Mouse (Mus musculus): ENCODE data around the gene Dydc2.
"Not testable (repeated sequence)": the region's sequence is repeated elsewhere in the genome, so short reads cannot be mapped to it uniquely, and the experiment has no call there.

Gene Dydc2

GRCm38 (mm10) chr14:41069108-41069507, at the start of gene Dydc2:
Gene Dydc2 (minus strand): TSS chr14:41069208.
- DNase-seq: no peak

- DNase-seq: peak; percentile 28 to 34
Measured at GRCm38 (mm10) chr14:41116271-41116670, 47.3 kb upstream of the Dydc2 start.

- no peak for DNase-seq
Measured at GRCm38 (mm10) chr14:41112944-41113343, 43.9 kb upstream of the Dydc2 start.

- DNase-seq: no peak
Measured at GRCm38 (mm10) chr14:41111031-41111668, 42.1 kb upstream of the Dydc2 start.

- DNase-seq: no peak
Measured at GRCm38 (mm10) chr14:41104853-41105444, 35.9 kb upstream of the Dydc2 start, which contains the start of gene Mat1a. Gene Mat1a (plus strand): TSS chr14:41105035.

GRCm38 (mm10) chr14:41102269-41102668, 33.3 kb upstream of the Dydc2 start:
- DNase-seq: no peak

- no peak for DNase-seq
Measured at GRCm38 (mm10) chr14:41101242-41101641, 32.2 kb upstream of the Dydc2 start.

- no peak for DNase-seq
Measured at GRCm38 (mm10) chr14:41100712-41101111, 31.7 kb upstream of the Dydc2 start.

GRCm38 (mm10) chr14:41098726-41099125, 29.7 kb upstream of the Dydc2 start:
- no peak for DNase-seq

GRCm38 (mm10) chr14:41096296-41096860, 27.4 kb upstream of the Dydc2 start:
- DNase-seq: no peak

- no peak for DNase-seq
Measured at GRCm38 (mm10) chr14:41094114-41094513, 25.1 kb upstream of the Dydc2 start.

GRCm38 (mm10) chr14:41090777-41091176, 21.8 kb upstream of the Dydc2 start:
- DNase-seq: no peak

- peak in 1 of 2 experiments; percentile 2 for DNase-seq
Measured at GRCm38 (mm10) chr14:41087509-41087908, 18.5 kb upstream of the Dydc2 start.

- DNase-seq: no peak
Measured at GRCm38 (mm10) chr14:41082408-41082807, 13.4 kb upstream of the Dydc2 start.

GRCm38 (mm10) chr14:41072944-41073275, 3.9 kb upstream of the Dydc2 start:
- no peak for DNase-seq

- DNase-seq: peak; percentile 61 to 64
Measured at GRCm38 (mm10) chr14:41072229-41072943, 3.4 kb upstream of the Dydc2 start, which contains the start of gene Dydc1. Gene Dydc1 (plus strand): TSS chr14:41072911.

GRCm38 (mm10) chr14:41070343-41070742, 1.3 kb upstream of the Dydc2 start:
- no peak for DNase-seq

GRCm38 (mm10) chr14:41066416-41066815, 2.6 kb downstream of the Dydc2 start:
- no peak for DNase-seq

GRCm38 (mm10) chr14:41065168-41065567, 3.8 kb downstream of the Dydc2 start:
- DNase-seq: no peak

- not testable (repeated sequence) for DNase-seq
Measured at GRCm38 (mm10) chr14:41053190-41053589, 15.8 kb downstream of the Dydc2 start.

GRCm38 (mm10) chr14:41052481-41052880, 16.5 kb downstream of the Dydc2 start:
- no peak for DNase-seq

- DNase-seq: no peak
Measured at GRCm38 (mm10) chr14:41050471-41050870, 18.5 kb downstream of the Dydc2 start.

GRCm38 (mm10) chr14:41047402-41047801, 21.6 kb downstream of the Dydc2 start:
- no peak for DNase-seq

Measured in cerebellum, postnatal 36 days (tissue).